Mouse (Mus musculus): ENCODE measurements around the gene Agap3. TPM values are rescaled to one million over a fixed set of nuclear protein-coding genes. Genes with fewer than 3 reads are reported as not detected.

The Agap3 gene
- polyA plus RNA-seq, 1 experiment from 2014 or later, result 46.5 TPM

GRCm38 (mm10) chr5:24483326-24483725 is 31.3 kb downstream of the Agap3 start:
- TF ChIP-seq CTCF (IDR thresholded peaks at IDR 0.05; ENCODE audit: low read depth), result peak; percentile 88
- WGBS, result 27% methylated on average over 11 of the region's 11 CpGs
- Histone ChIP-seq H3K9me3 (ENCODE audit: low read depth, low read length) (no peaks in the 10 kb centered on the region), H3K4me2 (no peak overlapping the region), H3K9ac (no peak overlapping the region), H3K27ac (ENCODE audit: low read depth) (no peak overlapping the region), H3K36me3 (ENCODE audit: insufficient read depth) (peaks cover 87% of the 10 kb centered on the region), H3K4me3 (ENCODE audit: low read depth, low read length) (no peak overlapping the region), H3K4me1 (ENCODE audit: insufficient read depth) (no peaks in the 10 kb centered on the region), H3K27me3 (ENCODE audit: insufficient read depth, low read length) (no peaks in the 10 kb centered on the region)
- DNase-seq, result peak; percentile 86
- ATAC-seq (ENCODE audit: insufficient read depth), result peak; percentile 36; the same call in 1 of the 2 replicates

- Histone ChIP-seq H3K9ac (no peak overlapping the region), H3K9me3 (ENCODE audit: low read depth, low read length) (no peaks in the 10 kb centered on the region), H3K27me3 (ENCODE audit: insufficient read depth, low read length) (no peaks in the 10 kb centered on the region), H3K4me2 (no peak overlapping the region), H3K27ac (ENCODE audit: low read depth) (no peak overlapping the region), H3K4me1 (ENCODE audit: insufficient read depth) (no peaks in the 10 kb centered on the region), H3K4me3 (ENCODE audit: low read depth, low read length) (no peak overlapping the region), H3K36me3 (ENCODE audit: insufficient read depth) (peaks cover 87% of the 10 kb centered on the region)
- 52% methylated on average over 22 of the region's 22 CpGs for WGBS
- ATAC-seq (ENCODE audit: insufficient read depth), result no peak
- TF ChIP-seq CTCF (IDR thresholded peaks at IDR 0.05; ENCODE audit: low read depth), result no peak
- no peak for DNase-seq
These were observed 33.0 kb downstream of the Agap3 start for GRCm38 (mm10) chr5:24484963-24485362.

GRCm38 (mm10) chr5:24486097-24486496 is 34.1 kb downstream of the Agap3 start:
- TF ChIP-seq CTCF (IDR thresholded peaks at IDR 0.05; ENCODE audit: low read depth), result peak; percentile 94
- DNase-seq (peak; percentile 95), ATAC-seq (ENCODE audit: insufficient read depth) (no peak)
- H3K9me3 ChIP-seq (ENCODE audit: low read depth, low read length), result no peaks in the 10 kb centered on the region
- H3K9ac ChIP-seq, result no peak overlapping the region
- 3% methylated on average over 8 of the region's 8 CpGs for WGBS
- H3K4me3 ChIP-seq (ENCODE audit: low read depth, low read length), result no peak overlapping the region
- H3K36me3 ChIP-seq (ENCODE audit: insufficient read depth), result peaks cover 87% of the 10 kb centered on the region
- H3K4me2 ChIP-seq, result no peak overlapping the region
- H3K4me1 ChIP-seq (ENCODE audit: insufficient read depth), result no peaks in the 10 kb centered on the region
- no peaks in the 10 kb centered on the region for H3K27me3 ChIP-seq (ENCODE audit: insufficient read depth, low read length)
- no peak overlapping the region; the same call in 1 of the 2 replicates for H3K27ac ChIP-seq (ENCODE audit: low read depth)

GRCm38 (mm10) chr5:24486738-24487137 is 34.8 kb downstream of the Agap3 start:
- Histone ChIP-seq H3K4me1 (ENCODE audit: insufficient read depth) (no peaks in the 10 kb centered on the region), H3K9me3 (ENCODE audit: low read depth, low read length) (no peaks in the 10 kb centered on the region)
- 89% methylated on average over 5 of the region's 5 CpGs for WGBS

GRCm38 (mm10) chr5:24490413-24490920 is 38.5 kb downstream of the Agap3 start:
- TF ChIP-seq CTCF (IDR thresholded peaks at IDR 0.05; ENCODE audit: low read depth), result no peak
- Histone ChIP-seq H3K9ac (no peak overlapping the region), H3K4me3 (ENCODE audit: low read depth, low read length) (no peak overlapping the region), H3K9me3 (ENCODE audit: low read depth, low read length) (no peaks in the 10 kb centered on the region), H3K4me2 (no peak overlapping the region), H3K27ac (ENCODE audit: low read depth) (no peak overlapping the region), H3K27me3 (ENCODE audit: insufficient read depth, low read length) (no peaks in the 10 kb centered on the region), H3K36me3 (ENCODE audit: insufficient read depth) (peaks cover 95% of the 10 kb centered on the region), H3K4me1 (ENCODE audit: insufficient read depth) (no peaks in the 10 kb centered on the region)
- DNase-seq (no peak), ATAC-seq (ENCODE audit: insufficient read depth) (no peak)
- 83% methylated on average over 14 of the region's 14 CpGs for WGBS

More at GRCm38 (mm10) chr5:24486738-24487137, 34.8 kb downstream of the Agap3 start:
- ATAC-seq (ENCODE audit: insufficient read depth), result no peak
- Histone ChIP-seq H3K27ac (ENCODE audit: low read depth) (no peak overlapping the region), H3K9ac (no peak overlapping the region), H3K4me3 (ENCODE audit: low read depth, low read length) (no peak overlapping the region), H3K36me3 (ENCODE audit: insufficient read depth) (peaks cover 86% of the 10 kb centered on the region), H3K4me2 (no peak overlapping the region), H3K27me3 (ENCODE audit: insufficient read depth, low read length) (no peaks in the 10 kb centered on the region)
- TF ChIP-seq CTCF (IDR thresholded peaks at IDR 0.05; ENCODE audit: low read depth), result no peak
- no peak for DNase-seq

- TF ChIP-seq CTCF (IDR thresholded peaks at IDR 0.05; ENCODE audit: low read depth), result no peak
- no peak overlapping the region for H3K9ac ChIP-seq
These were observed 40.7 kb downstream of the Agap3 start for GRCm38 (mm10) chr5:24492546-24493285.

GRCm38 (mm10) chr5:24495019-24495418 is 43.0 kb downstream of the Agap3 start:
- TF ChIP-seq CTCF (IDR thresholded peaks at IDR 0.05; ENCODE audit: low read depth), result no peak
- Histone ChIP-seq H3K27me3 (ENCODE audit: insufficient read depth, low read length) (no peaks in the 10 kb centered on the region), H3K4me3 (ENCODE audit: low read depth, low read length) (no peak overlapping the region), H3K9ac (no peak overlapping the region), H3K4me1 (ENCODE audit: insufficient read depth) (no peaks in the 10 kb centered on the region), H3K4me2 (no peak overlapping the region), H3K36me3 (ENCODE audit: insufficient read depth) (peaks cover 91% of the 10 kb centered on the region), H3K9me3 (ENCODE audit: low read depth, low read length) (no peaks in the 10 kb centered on the region), H3K27ac (ENCODE audit: low read depth) (no peak overlapping the region)
- DNase-seq, result no peak
- WGBS, result 87% methylated on average over 15 of the region's 15 CpGs
- no peak for ATAC-seq (ENCODE audit: insufficient read depth)

More at GRCm38 (mm10) chr5:24492546-24493285, 40.7 kb downstream of the Agap3 start:
- ATAC-seq (ENCODE audit: insufficient read depth), result no peak
- DNase-seq, result no peak
- no peaks in the 10 kb centered on the region for H3K4me1 ChIP-seq (ENCODE audit: insufficient read depth)
- H3K27me3 ChIP-seq (ENCODE audit: insufficient read depth, low read length), result no peaks in the 10 kb centered on the region
- 80% methylated on average over 16 of the region's 16 CpGs for WGBS
- H3K27ac ChIP-seq (ENCODE audit: low read depth), result no peak overlapping the region
- no peak overlapping the region for H3K4me3 ChIP-seq (ENCODE audit: low read depth, low read length)
- no peaks in the 10 kb centered on the region for H3K9me3 ChIP-seq (ENCODE audit: low read depth, low read length)
- no peak overlapping the region for H3K4me2 ChIP-seq
- H3K36me3 ChIP-seq (ENCODE audit: insufficient read depth), result peaks cover 97% of the 10 kb centered on the region

Data from lung, embryonic 14.5 days (tissue).